ENCODE assay signal across 8 mouse cellular contexts in the genomic region with DNA sequence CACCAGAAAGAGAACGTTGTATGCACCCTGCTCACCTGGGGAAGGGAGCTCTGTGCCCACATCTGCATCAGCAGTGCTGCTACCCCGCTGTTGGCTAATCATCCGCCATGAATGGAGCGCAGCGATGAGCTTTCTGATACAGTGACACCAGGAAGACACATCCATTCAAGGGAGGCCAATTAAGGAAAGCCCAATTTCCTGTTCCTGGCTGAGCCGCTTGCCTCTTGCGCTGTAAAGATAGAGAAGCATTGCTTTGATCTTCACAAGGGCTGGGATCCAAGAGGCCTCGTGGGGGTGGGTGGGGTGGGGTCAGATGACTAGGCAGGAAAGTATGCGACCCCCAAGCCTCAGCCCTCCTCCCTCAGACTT. TPM values are rescaled to one million over a fixed set of nuclear protein-coding genes. Genes with fewer than 3 reads are reported as not detected.
DNase-seq lines count a peak whose midpoint lies in the region; ATAC-seq and TF ChIP-seq lines count a peak whose summit lies in the region.

No protein-coding gene starts in this region.

- no peak for ATAC-seq in heart, embryonic 16.5 days (replicated peaks; ENCODE audit: extremely low read depth, insufficient read depth, low FRiP score)
- ATAC-seq in forebrain, embryonic 14.5 days: peak; percentile 27
- ATAC-seq in cerebellum, adult (ENCODE audit: insufficient number of reproducible peaks, low FRiP score, low TSS enrichment): no peak

- H3K9ac ChIP-seq in heart, embryonic 16.5 days (ENCODE audit: low read length): peak overlapping the region; percentile 52
- no peak overlapping the region for H3K9ac ChIP-seq in ES-E14 (ENCODE audit: insufficient read depth, low read depth, low read length, poor library complexity, severe bottlenecking)
- H3K9ac ChIP-seq in forebrain, embryonic 14.5 days (ENCODE audit: low read length): no peak overlapping the region

- in situ Hi-C loops in ES-E14 (cut with MboI; ENCODE audit: low sequenced_read_pairs in 2 of 2, unreplicated experiment in 2 of 2): no loop called here

- no peak overlapping the region for H3K4me3 ChIP-seq in heart, embryonic 16.5 days (ENCODE audit: low read length)
- H3K4me3 ChIP-seq in ES-E14 (ENCODE audit: insufficient read depth in 1 of 2, low read depth in 1 of 2, low read length in 2 of 2, poor library complexity in 1 of 2, severe bottlenecking in 1 of 2): peak overlapping the region in 1 of 2 experiments; percentile 11; a peak in 1 of 4 replicates
- no peak overlapping the region for H3K4me3 ChIP-seq in forebrain, embryonic 14.5 days (ENCODE audit: low read depth, low read length)

- H3K9me3 ChIP-seq in heart, embryonic 16.5 days (replicated peaks; ENCODE audit: control insufficient read depth, low read length): no peaks in the 10 kb centered on the region
- no peaks in the 10 kb centered on the region for H3K9me3 ChIP-seq in ES-E14 (ENCODE audit: control insufficient read depth, insufficient read depth, low read depth, low read length)
- no peaks in the 10 kb centered on the region for H3K9me3 ChIP-seq in forebrain, embryonic 14.5 days (replicated peaks; ENCODE audit: control insufficient read depth, low read length)

- H3K27ac ChIP-seq in heart, embryonic 16.5 days (ENCODE audit: low read length): peak overlapping the region; percentile 88
- peak overlapping the region; percentile 3; the same call in 1 of the 2 replicates for H3K27ac ChIP-seq in ES-E14 (ENCODE audit: insufficient read depth, low read depth, low read length, poor library complexity, severe bottlenecking)
- peak overlapping the region; percentile 74 for H3K27ac ChIP-seq in forebrain, embryonic 14.5 days (ENCODE audit: low read depth, low read length)

- WGBS in heart, embryonic 16.5 days: 20% methylated on average over 9 of the region's 9 CpGs
- 4% methylated on average over 9 of the region's 9 CpGs for WGBS in forebrain, embryonic 14.5 days

- peaks cover under 1% of the 10 kb centered on the region for H3K36me3 ChIP-seq in heart, embryonic 16.5 days (ENCODE audit: control insufficient read depth, insufficient read depth)
- H3K36me3 ChIP-seq in ES-E14 (ENCODE audit: control insufficient read depth, insufficient read depth, low read length, poor library complexity, severe bottlenecking): no peaks in the 10 kb centered on the region
- peaks cover 1% of the 10 kb centered on the region for H3K36me3 ChIP-seq in forebrain, embryonic 14.5 days (ENCODE audit: control insufficient read depth, insufficient read depth, low read length)

- peak overlapping the region; percentile 36 for H3K4me2 ChIP-seq in heart, embryonic 16.5 days (ENCODE audit: low read depth, low read length)
- 0 out of 2 replicates have a peak overlapping the region, but pooled peaks have one; percentile 14 for H3K4me2 ChIP-seq in forebrain, embryonic 14.5 days (ENCODE audit: low read length)

- intact Hi-C loops in heart, postnatal 14 days (cut with DNase I): no loop called here

- no peaks in the 10 kb centered on the region for H3K27me3 ChIP-seq in heart, embryonic 16.5 days (ENCODE audit: control insufficient read depth, insufficient read depth, low read length)
- H3K27me3 ChIP-seq in forebrain, embryonic 14.5 days (replicated peaks; ENCODE audit: control insufficient read depth, insufficient read depth, low read length): no peaks in the 10 kb centered on the region

- DNase-seq in heart, postnatal 14 days: no peak
- DNase-seq in ES-E14 (ENCODE audit: low read depth, low spot score): peak; percentile 26
- peak; percentile 74 for DNase-seq in forebrain, embryonic 14.5 days (ENCODE audit: low spot score)
- peak; percentile 21 for DNase-seq in lung, postnatal 36 days
- no peak for DNase-seq in testis, postnatal 14 days (ENCODE audit: low spot score)
- no peak for DNase-seq in right cerebral cortex, postnatal 4 days

- peaks cover 79% of the 10 kb centered on the region for H3K4me1 ChIP-seq in heart, embryonic 16.5 days (ENCODE audit: control insufficient read depth, insufficient read depth, low read length)
- peaks cover 7 to 30% of the 10 kb centered on the region in 2 experiments for H3K4me1 ChIP-seq in ES-E14 (ENCODE audit: control insufficient read depth in 2 of 2, insufficient read depth in 2 of 2, low read length in 2 of 2, poor library complexity in 1 of 2)
- H3K4me1 ChIP-seq in forebrain, embryonic 14.5 days (ENCODE audit: control insufficient read depth, insufficient read depth, low read length): peaks cover 25% of the 10 kb centered on the region

TF ChIP-seq in ES-E14, 5 proteins besides CTCF, POLR2A, EP300 and RAD21:
- TF ChIP-seq ZC3H11A (IDR thresholded peaks at IDR 0.05; ENCODE audit: borderline replicate concordance, low read depth, low read length) (no peak), HCFC1 (IDR thresholded peaks at IDR 0.05; ENCODE audit: borderline replicate concordance, insufficient read depth, low read length) (no peak), MAFK (IDR thresholded peaks at IDR 0.05; ENCODE audit: insufficient read depth, low read depth, low read length) (no peak), ZNF384 (IDR thresholded peaks at IDR 0.05; ENCODE audit: low read depth, low read length) (no peak), CHD2 (IDR thresholded peaks at IDR 0.05; ENCODE audit: low read depth, low read length) (no peak)

RNA-seq across cellular contexts. Expression of a gene that starts 55.8 kb away (rescaled TPM):
- polyA plus RNA-seq in heart, embryonic 16.5 days (2015; fragmentation: Nextera tagmentation; extraction: Ambion mirVana): 18.7 and 22.2 TPM in 2 replicates
- 10 to 100 TPM; 32.4 to 35.0 TPM for total RNA-seq in heart, postnatal 14 days (2021)
- total RNA-seq in ES-E14 (2012; rRNA removed): 19.6 and 24.5 TPM in 2 replicates
- 20.7 and 28.0 TPM in 2 replicates for polyA plus RNA-seq in forebrain, embryonic 14.5 days (2014; fragmentation: Nextera tagmentation; extraction: Ambion mirVana)

Comparison
In these comparisons a context has a peak if more than half of its experiments do, and no peak if none do; other contexts are left out.
1. H3K27ac ChIP-seq: peak in every context shown above with its lines; median percentile 88 in heart, embryonic 16.5 days; 74 in forebrain, embryonic 14.5 days; 3 in ES-E14.
2. DNase-seq: peak in ES-E14 (single experiment), forebrain, embryonic 14.5 days (single experiment) and lung, postnatal 36 days (single experiment); none in heart, postnatal 14 days (0 of 2), testis, postnatal 14 days (single experiment) and right cerebral cortex, postnatal 4 days (single experiment).